Mouse (Mus musculus): ENCODE data around the gene Gpc4. TPM values are rescaled to one million over a fixed set of nuclear protein-coding genes. Genes with fewer than 3 reads are reported as not detected.

Gpc4 gene
- polyA plus RNA-seq, 1 experiment from 2014 or later, result 23.1 TPM

DNA sequence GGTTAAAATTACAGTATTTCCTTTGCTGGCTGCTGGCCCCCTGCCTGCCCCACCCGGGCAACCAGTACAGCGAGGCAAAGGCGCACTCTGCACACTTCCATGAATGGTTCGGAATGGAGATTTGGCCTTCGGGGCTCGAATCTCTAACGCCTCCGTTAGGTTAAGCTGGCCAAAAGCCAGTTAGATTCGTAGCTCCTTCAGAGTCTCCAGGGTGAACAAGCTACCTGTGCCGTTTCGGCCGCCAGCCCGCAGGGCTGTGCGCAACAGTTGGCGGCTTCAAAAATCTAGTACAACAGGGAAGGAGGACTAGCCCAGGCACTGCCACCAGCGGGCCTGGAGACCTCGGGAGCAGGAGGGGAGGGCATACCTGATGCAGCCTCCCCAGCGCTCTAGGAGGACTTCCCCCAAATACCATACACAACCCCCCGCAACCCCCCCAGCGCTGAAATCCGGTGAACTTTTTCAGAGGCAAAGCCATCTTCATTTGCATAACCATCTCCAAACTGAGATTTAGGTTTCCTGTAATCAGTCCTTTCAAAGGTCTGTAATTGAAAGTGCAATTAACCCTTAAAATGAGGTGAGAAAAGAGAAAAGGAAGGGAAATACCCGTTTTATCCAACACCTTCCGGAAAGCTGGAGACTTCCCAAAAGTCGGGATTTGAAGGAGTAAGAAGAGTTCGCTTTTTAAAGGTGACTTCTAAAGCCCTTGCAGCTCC lies 1.5 kb downstream of the Gpc4 start:
- WGBS, result 27% methylated on average over 25 of the region's 25 CpGs
- no peak for ATAC-seq (ENCODE audit: low FRiP score)

DNA sequence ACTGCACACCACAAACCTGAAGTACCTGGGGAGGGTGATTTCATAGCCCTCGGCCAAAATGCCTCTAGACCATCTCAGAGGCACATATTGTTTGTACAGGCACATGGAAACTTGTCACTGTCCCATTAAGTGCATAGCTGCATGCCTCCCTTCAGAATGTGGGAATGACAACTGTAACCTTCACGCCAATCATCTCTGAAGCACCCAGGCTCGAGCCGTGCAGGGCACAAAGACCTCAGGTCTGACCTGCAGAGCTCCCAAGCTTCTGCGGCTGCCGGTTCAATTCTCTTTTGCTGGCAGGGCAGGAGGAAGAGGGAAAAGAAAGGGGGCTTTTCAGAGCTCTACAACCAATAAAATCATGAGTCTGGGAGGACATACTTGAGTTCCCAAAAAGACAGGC lies 2.3 kb downstream of the Gpc4 start:
- Histone ChIP-seq H3K4me1 (no peaks in the 10 kb centered on the region), H3K27ac (no peak overlapping the region), H3K27me3 (peaks cover 18% of the 10 kb centered on the region), H3K4me2 (replicated peaks) (peak overlapping the region; percentile 66), H3K9ac (no peak overlapping the region), H3K9me3 (replicated peaks) (no peaks in the 10 kb centered on the region), H3K4me3 (peak overlapping the region; percentile 49), H3K36me3 (no peaks in the 10 kb centered on the region)
- WGBS, result 26% methylated on average over 6 of the region's 6 CpGs
- ATAC-seq (ENCODE audit: low FRiP score), result no peak

More for the DNA sequence above, 1.5 kb downstream of the Gpc4 start:
- Histone ChIP-seq H3K27ac (no peak overlapping the region), H3K4me3 (peak overlapping the region; percentile 49), H3K4me2 (replicated peaks) (peak overlapping the region; percentile 66), H3K36me3 (no peaks in the 10 kb centered on the region), H3K4me1 (no peaks in the 10 kb centered on the region), H3K9me3 (replicated peaks) (no peaks in the 10 kb centered on the region), H3K9ac (peak overlapping the region; percentile 50), H3K27me3 (peaks cover 18% of the 10 kb centered on the region)

DNA sequence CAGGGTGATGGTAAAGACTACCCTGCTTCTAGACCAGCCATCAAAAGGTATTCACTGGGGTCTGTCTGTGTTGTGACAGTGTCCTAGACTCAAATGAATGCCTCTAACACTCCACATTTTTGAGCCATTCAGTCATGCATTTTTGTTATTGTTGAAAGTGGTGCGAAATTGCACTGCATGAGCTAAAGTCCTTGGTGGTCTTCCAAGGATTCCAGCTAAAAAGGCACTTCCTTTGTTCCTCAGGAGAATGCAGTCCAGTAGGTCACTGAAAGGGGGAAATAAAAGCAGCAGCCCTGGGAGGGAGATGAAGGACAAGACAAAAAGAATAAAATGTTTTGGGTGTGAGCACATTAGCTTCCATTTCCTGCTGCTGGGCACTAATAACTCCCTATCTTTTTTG lies 2.8 kb downstream of the Gpc4 start:
- Histone ChIP-seq H3K27ac (no peak overlapping the region), H3K9ac (no peak overlapping the region), H3K27me3 (peaks cover 18% of the 10 kb centered on the region), H3K4me2 (replicated peaks) (no peak overlapping the region), H3K4me1 (no peaks in the 10 kb centered on the region), H3K36me3 (no peaks in the 10 kb centered on the region), H3K9me3 (replicated peaks) (no peaks in the 10 kb centered on the region), H3K4me3 (no peak overlapping the region)
- 13% methylated on average over 1 of the region's 1 CpGs for WGBS
- no peak for ATAC-seq (ENCODE audit: low FRiP score)

DNA sequence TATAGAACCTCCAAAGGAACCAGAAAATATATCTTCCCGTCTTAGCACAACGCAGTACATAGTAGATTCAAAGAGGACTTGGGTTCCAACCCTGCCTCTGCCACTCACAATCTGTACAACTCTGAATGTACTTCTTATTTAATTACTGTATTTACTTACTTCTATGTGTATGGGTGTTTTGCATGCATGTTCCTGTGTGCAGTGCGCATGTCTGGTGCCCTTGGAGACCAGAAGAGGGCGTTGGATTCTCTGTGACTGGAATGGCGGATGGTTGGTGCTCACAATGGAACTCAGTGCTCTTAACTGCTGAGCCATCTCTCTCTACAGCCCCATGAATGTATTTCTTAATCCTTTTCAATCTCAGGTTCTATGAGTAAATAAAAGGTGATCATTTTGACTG lies 5.4 kb downstream of the Gpc4 start:
- no peaks in the 10 kb centered on the region for H3K36me3 ChIP-seq
- H3K9me3 ChIP-seq (replicated peaks), result no peaks in the 10 kb centered on the region
- no peak overlapping the region for H3K27ac ChIP-seq
- H3K4me1 ChIP-seq, result no peaks in the 10 kb centered on the region
- no peak for ATAC-seq (ENCODE audit: low FRiP score)
- H3K4me2 ChIP-seq (replicated peaks), result no peak overlapping the region
- H3K4me3 ChIP-seq, result no peak overlapping the region
- H3K27me3 ChIP-seq, result peaks cover 14% of the 10 kb centered on the region
- WGBS, result 82% methylated on average over 5 of the region's 5 CpGs
- no peak overlapping the region for H3K9ac ChIP-seq

DNA sequence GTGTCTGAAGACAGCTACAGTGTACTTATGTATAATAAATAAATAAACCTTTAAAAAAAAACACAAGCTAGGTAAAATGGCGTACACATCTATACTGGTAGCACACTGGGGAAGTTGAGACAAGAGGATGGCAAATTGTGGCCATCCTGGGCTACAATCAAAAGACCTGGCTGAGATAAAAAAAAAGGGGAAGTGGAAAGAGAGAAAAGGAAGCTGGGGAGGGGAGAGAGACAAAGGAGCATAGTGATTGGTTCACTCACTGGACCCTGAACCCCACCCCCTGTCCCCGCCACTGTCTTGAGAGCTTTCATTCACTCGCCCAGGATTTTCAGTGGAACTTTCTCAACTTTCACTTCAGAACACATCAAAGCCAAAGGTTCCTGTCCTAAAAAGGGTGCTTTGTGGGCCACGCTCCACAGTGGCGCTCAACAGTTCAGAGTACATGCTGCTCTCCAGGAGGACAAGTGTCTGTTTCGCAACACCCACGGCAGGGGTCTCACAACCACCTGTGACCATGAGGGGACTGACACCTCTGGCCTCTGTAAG lies 9.6 kb downstream of the Gpc4 start:
- no peak for ATAC-seq (ENCODE audit: low FRiP score)
- WGBS, result 81% methylated on average over 7 of the region's 7 CpGs

DNA sequence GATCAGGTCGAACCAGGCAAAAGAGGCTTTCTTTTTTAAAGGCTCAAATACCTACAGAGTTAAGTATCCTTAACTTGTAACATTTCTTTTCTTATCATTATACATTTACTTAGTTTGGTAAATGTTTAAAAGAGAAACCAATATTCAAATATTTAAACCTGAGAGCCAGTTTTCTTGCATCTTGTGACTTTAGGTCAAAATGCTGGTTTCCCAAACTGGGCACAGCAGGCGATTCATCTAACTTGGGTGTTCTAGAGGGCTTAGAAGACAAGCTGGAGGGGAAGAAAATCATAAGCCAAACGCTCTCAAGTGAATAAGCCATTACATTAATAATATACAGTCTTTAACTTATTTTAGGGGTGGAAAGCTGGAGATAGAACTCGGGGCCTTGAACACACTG lies 10.2 kb downstream of the Gpc4 start:
- no peak for ATAC-seq (ENCODE audit: low FRiP score)
- Histone ChIP-seq H3K4me3 (no peak overlapping the region), H3K27me3 (no peaks in the 10 kb centered on the region), H3K27ac (no peak overlapping the region), H3K9me3 (replicated peaks) (no peaks in the 10 kb centered on the region), H3K4me1 (no peaks in the 10 kb centered on the region), H3K36me3 (no peaks in the 10 kb centered on the region), H3K4me2 (replicated peaks) (no peak overlapping the region), H3K9ac (no peak overlapping the region)
- WGBS, result 89% methylated on average over 4 of the region's 4 CpGs

More for the DNA sequence above, 9.6 kb downstream of the Gpc4 start:
- Histone ChIP-seq H3K4me2 (replicated peaks) (no peak overlapping the region), H3K4me1 (no peaks in the 10 kb centered on the region), H3K4me3 (no peak overlapping the region), H3K27ac (no peak overlapping the region), H3K27me3 (no peaks in the 10 kb centered on the region), H3K36me3 (no peaks in the 10 kb centered on the region), H3K9me3 (replicated peaks) (no peaks in the 10 kb centered on the region), H3K9ac (no peak overlapping the region)

DNA sequence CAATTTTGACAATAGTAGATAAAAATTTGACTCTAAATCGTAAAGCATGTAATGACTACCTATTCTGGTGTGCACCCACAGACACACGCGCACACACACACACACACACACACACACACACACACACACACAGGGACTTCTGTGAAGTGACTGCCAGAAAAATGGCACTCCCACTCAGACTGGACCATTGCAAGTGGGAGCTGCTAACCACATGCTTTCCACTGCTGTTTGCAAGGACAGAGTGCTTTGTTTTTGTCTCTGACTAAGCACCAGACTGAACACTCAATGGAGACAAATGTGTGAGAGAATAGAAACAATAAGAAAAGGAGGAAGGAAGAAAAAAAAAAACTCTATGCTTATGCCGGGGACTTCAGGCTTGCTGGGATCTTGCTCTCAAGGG lies 11.6 kb downstream of the Gpc4 start:
- Histone ChIP-seq H3K9ac (no peak overlapping the region), H3K9me3 (replicated peaks) (no peaks in the 10 kb centered on the region), H3K36me3 (no peaks in the 10 kb centered on the region), H3K27ac (no peak overlapping the region), H3K4me3 (no peak overlapping the region), H3K27me3 (no peaks in the 10 kb centered on the region), H3K4me2 (replicated peaks) (no peak overlapping the region), H3K4me1 (no peaks in the 10 kb centered on the region)
- ATAC-seq (ENCODE audit: low FRiP score), result no peak
- WGBS, result 74% methylated on average over 4 of the region's 4 CpGs

DNA sequence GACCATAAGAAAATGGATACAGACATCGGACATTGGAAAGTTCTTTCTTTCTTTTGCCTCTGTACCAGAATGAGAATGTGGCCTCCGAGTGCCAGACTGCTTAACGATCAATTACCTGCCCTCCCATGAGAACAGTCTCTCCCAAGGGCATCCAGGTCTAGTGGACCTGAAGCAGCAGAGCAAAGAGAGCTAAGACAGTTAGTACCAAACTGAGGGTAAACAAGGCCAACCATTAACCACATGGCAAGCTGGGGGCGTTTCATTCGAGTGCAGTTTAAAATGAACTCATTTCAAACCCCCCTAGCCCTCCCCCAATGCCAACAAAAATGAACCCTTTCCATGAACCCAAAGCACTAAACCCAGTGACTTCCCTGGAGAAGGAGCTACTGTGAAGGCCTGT lies 12.1 kb downstream of the Gpc4 start:
- 82% methylated on average over 5 of the region's 5 CpGs for WGBS
- no peaks in the 10 kb centered on the region for H3K36me3 ChIP-seq

DNA sequence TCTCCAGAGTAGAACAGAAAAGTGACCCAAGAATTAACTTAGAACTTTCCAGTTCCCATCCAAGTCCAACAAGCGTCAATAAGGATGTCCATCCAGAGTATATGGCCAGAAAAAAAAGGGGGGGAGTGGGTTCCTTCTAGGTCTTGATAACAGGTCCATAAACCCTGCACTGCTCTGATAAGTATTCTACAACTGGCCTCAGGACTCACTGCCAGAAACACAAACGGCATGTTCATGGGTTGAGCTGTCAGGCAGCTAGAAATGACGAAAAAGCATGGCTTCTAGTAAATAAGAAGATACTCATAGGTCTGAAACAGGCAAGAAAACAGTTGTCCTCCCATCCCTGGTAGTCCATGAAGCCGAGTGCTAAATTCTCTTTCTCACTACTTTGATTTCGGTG lies 13.5 kb downstream of the Gpc4 start:
- Histone ChIP-seq H3K27me3 (no peaks in the 10 kb centered on the region), H3K27ac (no peak overlapping the region), H3K9ac (no peak overlapping the region), H3K4me2 (replicated peaks) (no peak overlapping the region), H3K4me1 (no peaks in the 10 kb centered on the region), H3K4me3 (no peak overlapping the region), H3K9me3 (replicated peaks) (no peaks in the 10 kb centered on the region), H3K36me3 (no peaks in the 10 kb centered on the region)
- no peak for ATAC-seq (ENCODE audit: low FRiP score)
- WGBS, result 91% methylated on average over 5 of the region's 5 CpGs

More for the DNA sequence above, 12.1 kb downstream of the Gpc4 start:
- Histone ChIP-seq H3K9me3 (replicated peaks) (no peaks in the 10 kb centered on the region), H3K4me1 (no peaks in the 10 kb centered on the region), H3K4me3 (no peak overlapping the region), H3K27ac (no peak overlapping the region), H3K27me3 (no peaks in the 10 kb centered on the region), H3K4me2 (replicated peaks) (no peak overlapping the region), H3K9ac (no peak overlapping the region)
- no peak for ATAC-seq (ENCODE audit: low FRiP score)

DNA sequence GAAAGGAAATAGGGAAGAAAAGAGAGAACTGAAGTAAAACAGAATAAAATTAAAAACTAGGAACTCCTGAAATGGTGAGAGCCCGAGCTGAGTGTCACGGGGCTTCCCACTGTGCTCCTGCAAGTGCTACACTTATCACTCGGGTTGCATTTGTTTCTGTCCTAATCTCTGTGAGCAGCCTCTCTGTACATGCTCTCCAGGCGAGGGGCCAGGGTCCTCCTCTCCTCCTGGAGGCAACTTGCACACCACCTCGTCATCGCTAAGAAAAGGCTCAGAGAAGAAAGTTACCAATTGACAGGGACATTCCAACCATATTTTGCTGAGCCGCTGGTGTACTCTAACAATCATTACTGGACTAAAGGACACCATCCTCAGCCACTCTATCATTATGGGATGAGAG lies 14.0 kb downstream of the Gpc4 start:
- Histone ChIP-seq H3K9ac (no peak overlapping the region), H3K27ac (no peak overlapping the region), H3K4me3 (no peak overlapping the region), H3K4me1 (no peaks in the 10 kb centered on the region), H3K9me3 (replicated peaks) (no peaks in the 10 kb centered on the region), H3K4me2 (replicated peaks) (no peak overlapping the region), H3K36me3 (no peaks in the 10 kb centered on the region), H3K27me3 (no peaks in the 10 kb centered on the region)
- 65% methylated on average over 7 of the region's 7 CpGs for WGBS
- no peak for ATAC-seq (ENCODE audit: low FRiP score)

DNA sequence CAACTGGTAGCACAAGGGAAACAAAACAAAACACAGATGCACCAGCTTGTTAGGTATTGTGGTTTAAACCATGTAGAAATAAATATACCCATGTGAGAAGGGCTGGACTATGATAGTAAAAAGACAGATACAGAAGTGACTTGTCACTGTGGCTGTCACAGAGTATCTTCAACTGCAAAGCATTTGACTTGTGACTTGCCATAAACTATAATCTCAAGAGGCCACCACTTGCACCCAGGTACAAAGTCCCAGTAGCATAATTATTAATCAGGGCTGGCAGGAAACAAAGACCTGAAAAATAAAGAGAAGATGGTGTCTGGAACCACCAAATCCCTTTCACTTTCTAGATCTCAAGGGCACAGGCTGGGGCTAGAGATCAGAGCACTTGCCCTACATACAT lies 19.5 kb downstream of the Gpc4 start:
- no peaks in the 10 kb centered on the region for H3K4me1 ChIP-seq
- H3K9me3 ChIP-seq (replicated peaks), result no peaks in the 10 kb centered on the region
- ATAC-seq (ENCODE audit: low FRiP score), result no peak
- H3K4me3 ChIP-seq, result no peak overlapping the region
- no peaks in the 10 kb centered on the region for H3K27me3 ChIP-seq
- no peak overlapping the region for H3K27ac ChIP-seq
- H3K4me2 ChIP-seq (replicated peaks), result no peak overlapping the region
- no peaks in the 10 kb centered on the region for H3K36me3 ChIP-seq
- no peak overlapping the region for H3K9ac ChIP-seq

DNA sequence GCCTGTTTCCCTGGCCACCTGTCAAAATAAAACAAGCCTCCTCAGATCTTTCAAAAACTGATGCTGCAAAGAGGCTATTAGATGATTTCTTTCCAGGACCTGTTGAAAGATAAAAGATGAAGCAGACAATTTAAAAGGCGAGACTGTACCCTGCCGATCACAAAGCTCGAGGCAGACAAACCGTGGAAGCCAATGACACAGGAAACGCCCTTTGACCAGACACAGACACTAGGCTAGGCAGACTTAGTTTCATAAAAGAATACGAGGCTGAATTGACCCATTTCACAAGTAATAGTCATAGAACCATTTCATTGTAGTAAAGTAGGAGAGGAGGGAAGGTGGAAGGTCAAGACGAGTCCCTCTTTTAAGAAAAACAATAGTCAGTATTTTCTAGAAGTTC lies 20.6 kb downstream of the Gpc4 start:
- Histone ChIP-seq H3K36me3 (no peaks in the 10 kb centered on the region), H3K4me3 (no peak overlapping the region), H3K9me3 (replicated peaks) (no peaks in the 10 kb centered on the region), H3K4me1 (no peaks in the 10 kb centered on the region), H3K9ac (no peak overlapping the region), H3K27me3 (no peaks in the 10 kb centered on the region), H3K4me2 (replicated peaks) (no peak overlapping the region), H3K27ac (no peak overlapping the region)
- 59% methylated on average over 7 of the region's 7 CpGs for WGBS
- no peak for ATAC-seq (ENCODE audit: low FRiP score)

DNA sequence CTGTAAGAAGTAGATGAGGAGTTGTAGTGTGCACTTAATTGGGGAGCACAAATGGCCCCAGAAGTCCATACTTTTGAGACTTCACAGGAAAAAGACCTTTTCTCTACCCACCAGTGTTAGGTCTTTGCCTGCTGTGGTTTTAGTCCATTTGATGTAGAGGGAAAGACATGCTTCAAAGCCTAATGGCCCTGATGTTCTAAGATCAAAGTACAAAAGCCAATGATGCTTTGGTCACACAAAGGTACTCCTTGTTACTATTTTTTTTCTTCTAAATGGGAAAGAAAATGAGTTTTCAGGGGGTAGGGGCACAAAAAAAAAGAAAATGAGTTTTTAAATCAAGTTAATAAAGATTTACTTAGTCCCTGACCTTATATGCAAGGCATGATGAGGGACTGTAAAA lies 24.7 kb downstream of the Gpc4 start:
- H3K27me3 ChIP-seq, result no peaks in the 10 kb centered on the region
- H3K36me3 ChIP-seq, result no peaks in the 10 kb centered on the region
- no peak overlapping the region for H3K4me2 ChIP-seq (replicated peaks)
- ATAC-seq (ENCODE audit: low FRiP score), result no peak
- H3K9ac ChIP-seq, result no peak overlapping the region
- H3K27ac ChIP-seq, result no peak overlapping the region
- no peaks in the 10 kb centered on the region for H3K4me1 ChIP-seq
- H3K4me3 ChIP-seq, result no peak overlapping the region
- H3K9me3 ChIP-seq (replicated peaks), result no peaks in the 10 kb centered on the region

All from hindbrain, embryonic 12.5 days (tissue).